Mouse (Mus musculus): Measurements from ENCODE around the gene Rflnb. TPM values are rescaled to one million over a fixed set of nuclear protein-coding genes. Genes with fewer than 3 reads are reported as not detected.

Gene Rflnb
- polyA plus RNA-seq, 1 experiment from 2014 or later, result 8.1 TPM

Other genes with a start within 250 kb of the Rflnb start
- 2.1 and 2.3 TPM in 2 replicates for gene Doc2b, start 231.7 kb downstream of the Rflnb start, polyA plus RNA-seq (2014; fragmentation: Nextera tagmentation; extraction: Ambion mirVana)
- 1.3 and 2.1 TPM in 2 replicates for gene Rph3al, start 89.4 kb downstream of the Rflnb start, polyA plus RNA-seq (2014; fragmentation: Nextera tagmentation; extraction: Ambion mirVana)
- gene 1700016K19Rik, start 27.9 kb downstream of the Rflnb start, polyA plus RNA-seq (2014; fragmentation: Nextera tagmentation; extraction: Ambion mirVana), result 1.2 and 1.7 TPM in 2 replicates
- gene Vps53, start 151.9 kb upstream of the Rflnb start, polyA plus RNA-seq (2014; fragmentation: Nextera tagmentation; extraction: Ambion mirVana), result 71.0 and 72.8 TPM in 2 replicates
- gene Fam57a, start 151.9 kb upstream of the Rflnb start, polyA plus RNA-seq (2014; fragmentation: Nextera tagmentation; extraction: Ambion mirVana), result 28.8 and 30.2 TPM in 2 replicates
- gene Dbil5, start 189.8 kb upstream of the Rflnb start, polyA plus RNA-seq (2014; fragmentation: Nextera tagmentation; extraction: Ambion mirVana), result not detected in 2 replicates
- gene Gemin4, start 189.9 kb upstream of the Rflnb start, polyA plus RNA-seq (2014; fragmentation: Nextera tagmentation; extraction: Ambion mirVana), result 13.8 and 16.6 TPM in 2 replicates
- 23.8 and 25.4 TPM in 2 replicates for gene Mrm3, start 215.9 kb upstream of the Rflnb start, polyA plus RNA-seq (2014; fragmentation: Nextera tagmentation; extraction: Ambion mirVana)
- 119 and 126 TPM in 2 replicates for gene Glod4, start 215.9 kb upstream of the Rflnb start, polyA plus RNA-seq (2014; fragmentation: Nextera tagmentation; extraction: Ambion mirVana)